Mouse (Mus musculus) forebrain, embryonic 14.5 days (tissue): Measurements from ENCODE around the gene Cdrt4. TPM values are rescaled to one million over a fixed set of nuclear protein-coding genes. Genes with fewer than 3 reads are reported as not detected.

Experiments
- ATAC-seq: fragments of 200-750 bp; cut with Nextera tagmentation; 2 replicates; pipeline ENCODE4 v1.8.0; 2017; ENCODE audit warnings: mild to moderate bottlenecking, moderate library complexity
- DNase-seq: peaks from one replicate; pipeline ENCODE4 v3.0.0-alpha.2; 2015; ENCODE audit warnings: low spot score
- H3K27ac ChIP-seq: fragments of 300-500 bp; sonication (generic); 2 replicates; pipeline ENCODE4 v1.5.1; 2014; ENCODE audit warnings: low read depth, mild to moderate bottlenecking, control low read depth, low read length, moderate library complexity
- H3K27me3 ChIP-seq: fragments of 300-500 bp; sonication (generic); replicated peaks from 2 replicates; pipeline ENCODE4 v1.6.1; 2014; ENCODE audit warnings: low read length, control low read depth, mixed read lengths; ENCODE audit not compliant: control insufficient read depth, insufficient read depth
- H3K36me3 ChIP-seq: fragments of 300-500 bp; sonication (generic); 2 replicates; pipeline ENCODE4 v1.6.1; 2014; ENCODE audit warnings: low read length, control low read depth; ENCODE audit not compliant: control insufficient read depth, insufficient read depth
- H3K4me1 ChIP-seq: fragments of 300-500 bp; sonication (generic); 2 replicates; pipeline ENCODE4 v1.6.1; 2014; ENCODE audit warnings: antibody characterized with exemption, low read length, control low read depth; ENCODE audit not compliant: control insufficient read depth, insufficient read depth
- H3K4me2 ChIP-seq: fragments of 300-500 bp; sonication (generic); 2 replicates; pipeline ENCODE4 v1.6.1; 2014; ENCODE audit warnings: mild to moderate bottlenecking, control low read depth, low read length
- H3K4me3 ChIP-seq: fragments of 300-500 bp; sonication (generic); 2 replicates; pipeline ENCODE4 v1.5.1; 2014; ENCODE audit warnings: low read depth, low read length, control low read depth
- H3K9ac ChIP-seq: fragments of 300-500 bp; sonication (generic); 2 replicates; pipeline ENCODE4 v1.6.1; 2014; ENCODE audit warnings: mild to moderate bottlenecking, low read length, control low read depth, moderate library complexity
- H3K9me3 ChIP-seq: fragments of 300-500 bp; sonication (generic); replicated peaks from 2 replicates; pipeline ENCODE4 v1.6.1; 2016; ENCODE audit warnings: low read length, control low read depth, mixed read lengths; ENCODE audit not compliant: control insufficient read depth
- WGBS: fragments of 180-500 bp; shearing (Covaris S2); extraction: QIAGEN DNeasy Blood & Tissue Kit; methylation state at CpG from one replicate; pipeline ENCODE4 v1.1.7; 2014; 5-methylcytosine and 5-hydroxymethylcytosine counted together
- polyA plus RNA-seq: library from polyadenylated mRNA; unstranded; fragments of >200 nt; fragmentation: Nextera tagmentation; extraction: Ambion mirVana; gene quantifications from 2 replicates; pipeline ENCODE4 v1.2.1, GENCODE M21; 2014

Cdrt4 gene
- polyA plus RNA-seq, 1 experiment from 2014 or later = not detected

DNA sequence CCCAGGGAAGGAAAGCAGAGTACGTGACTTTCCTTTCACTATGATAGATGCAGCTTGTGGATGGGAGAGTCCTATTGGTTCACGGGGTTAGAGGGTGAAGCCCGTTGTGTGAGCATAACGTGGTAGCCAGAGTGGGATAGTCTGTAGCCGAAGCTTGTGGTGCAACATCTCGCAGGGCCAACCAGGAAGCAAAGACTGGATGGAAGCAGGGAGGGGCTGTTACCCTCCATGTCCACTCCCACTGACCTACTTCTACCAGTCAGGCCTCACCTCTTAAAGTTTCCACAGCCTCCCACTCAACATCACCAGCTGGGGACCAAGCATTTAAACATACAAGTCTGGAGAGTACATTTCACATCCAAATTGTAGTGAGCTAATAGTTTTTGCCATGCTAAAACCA lies 78.7 kb downstream of the Cdrt4 start:
- 93% methylated on average over 6 of the region's 6 CpGs for WGBS
- H3K36me3 ChIP-seq = no peaks in the 10 kb centered on the region
- H3K27me3 ChIP-seq = no peaks in the 10 kb centered on the region
- DNase-seq = no peak
- no peak for ATAC-seq
- H3K9ac ChIP-seq = no peak overlapping the region
- no peak overlapping the region for H3K27ac ChIP-seq
- H3K4me1 ChIP-seq = no peaks in the 10 kb centered on the region
- H3K4me3 ChIP-seq = no peak overlapping the region
- H3K9me3 ChIP-seq = 0 out of 2 replicates have a peak, but pooled peaks cover 4% of the 10 kb centered on the region
- H3K4me2 ChIP-seq = no peak overlapping the region

DNA sequence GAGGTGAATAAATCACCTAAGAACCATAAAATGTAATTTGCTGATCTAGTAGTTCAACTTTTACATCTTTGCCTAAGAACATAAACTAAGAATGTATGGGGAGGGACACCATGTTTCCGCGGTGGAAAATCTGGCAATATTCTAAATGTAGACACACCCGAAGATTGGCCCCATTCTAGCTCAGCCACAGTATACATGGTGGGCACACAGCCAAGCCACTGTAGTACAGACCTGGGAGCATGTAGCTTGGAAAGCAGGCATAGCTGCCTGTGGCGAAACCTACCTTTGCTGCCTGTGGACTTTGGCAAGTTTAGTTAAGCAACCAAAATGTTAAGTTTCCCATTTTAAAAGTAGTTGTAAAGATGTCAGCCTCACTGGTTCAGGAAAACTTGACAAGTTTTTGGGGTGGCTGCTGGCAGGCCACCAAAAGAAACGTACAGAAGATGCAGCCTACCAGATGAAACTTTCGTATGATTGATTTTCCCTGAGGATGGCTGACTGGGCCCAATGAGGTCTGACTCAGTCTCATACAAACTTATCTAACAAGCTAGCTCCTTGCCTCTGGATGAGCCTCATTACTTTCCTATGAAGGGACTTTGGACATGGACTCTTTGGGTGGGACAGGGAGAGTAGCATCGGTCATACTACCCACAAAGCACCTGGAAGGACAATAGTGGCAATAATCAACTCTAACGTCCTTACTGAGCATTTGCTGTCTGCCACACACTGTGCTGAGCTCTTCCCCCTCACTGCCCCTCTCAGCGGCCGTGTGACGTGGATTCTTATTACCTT lies 84.6 kb downstream of the Cdrt4 start:
- 79% methylated on average over 11 of the region's 11 CpGs for WGBS
- H3K4me3 ChIP-seq = no peak overlapping the region
- no peak overlapping the region for H3K9ac ChIP-seq
- DNase-seq (no peak), ATAC-seq (no peak)
- no peak overlapping the region for H3K27ac ChIP-seq
- H3K9me3 ChIP-seq = 0 out of 2 replicates have a peak, but pooled peaks cover 4% of the 10 kb centered on the region
- no peaks in the 10 kb centered on the region for H3K27me3 ChIP-seq
- 0 out of 2 replicates have a peak, but pooled peaks cover 2% of the 10 kb centered on the region for H3K4me1 ChIP-seq
- H3K4me2 ChIP-seq = no peak overlapping the region
- no peaks in the 10 kb centered on the region for H3K36me3 ChIP-seq

DNA sequence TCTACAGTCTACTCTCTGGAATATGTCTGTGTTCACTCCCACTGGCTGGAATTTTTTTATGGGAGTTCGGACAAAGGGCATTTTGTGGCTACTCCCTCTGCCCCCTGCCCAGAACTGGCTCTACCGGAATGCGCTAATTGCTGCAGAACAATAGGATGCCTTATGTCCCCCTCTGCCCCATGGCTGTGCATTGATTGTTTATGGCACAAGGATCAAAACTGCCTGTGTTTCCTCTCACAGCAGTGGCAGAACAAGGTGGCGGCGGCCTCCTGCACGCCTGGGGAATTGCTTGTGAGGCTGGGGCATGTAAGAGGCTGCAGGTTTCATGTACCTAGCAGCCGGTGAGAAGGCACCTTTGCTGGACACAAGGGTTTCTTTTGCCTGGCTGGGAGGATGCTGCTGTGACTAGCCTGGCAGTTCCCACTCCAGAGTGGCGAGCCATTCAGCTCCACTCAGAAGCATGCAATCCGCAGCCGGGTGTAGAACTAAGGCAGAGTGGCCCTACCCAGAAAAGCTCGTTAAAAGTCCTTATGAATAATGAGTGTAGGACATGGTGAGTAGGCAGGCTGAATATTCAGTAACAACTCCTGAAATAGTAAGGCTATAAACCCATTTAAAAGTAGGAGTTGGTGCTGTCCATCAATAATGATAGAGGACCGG lies 89.1 kb downstream of the Cdrt4 start:
- no peaks in the 10 kb centered on the region for H3K27me3 ChIP-seq
- ATAC-seq (no peak), DNase-seq (no peak)
- H3K27ac ChIP-seq = no peak overlapping the region
- WGBS = 25% methylated on average over 12 of the region's 12 CpGs
- H3K4me1 ChIP-seq = 0 out of 2 replicates have a peak, but pooled peaks cover 2% of the 10 kb centered on the region
- no peak overlapping the region for H3K4me3 ChIP-seq
- H3K9ac ChIP-seq = no peak overlapping the region
- H3K9me3 ChIP-seq = no peaks in the 10 kb centered on the region
- H3K36me3 ChIP-seq = no peaks in the 10 kb centered on the region
- no peak overlapping the region for H3K4me2 ChIP-seq

Other genes with a start within 250 kb of the Cdrt4 start
- gene Zfp287, start 219.3 kb upstream of the Cdrt4 start, polyA plus RNA-seq = 15.3 and 20.8 TPM in 2 replicates
- not detected in 2 replicates for gene Gm10428, start 198.1 kb upstream of the Cdrt4 start, polyA plus RNA-seq
- 33.6 and 37.5 TPM in 2 replicates for gene Zfp286, start 161.7 kb upstream of the Cdrt4 start, polyA plus RNA-seq
- gene Trim16, start 131.0 kb upstream of the Cdrt4 start, polyA plus RNA-seq = 2.7 and 4.1 TPM in 2 replicates
- gene Fbxw10, start 104.1 kb upstream of the Cdrt4 start, polyA plus RNA-seq = 0.20 and 0.21 TPM in 2 replicates
- 55.7 and 61.1 TPM in 2 replicates for gene Tvp23b, start 71.7 kb upstream of the Cdrt4 start, polyA plus RNA-seq
- not detected in 2 replicates for gene Tekt3, start 110.5 kb downstream of the Cdrt4 start, polyA plus RNA-seq
- 26.8 and 34.9 TPM in 2 replicates for gene Pmp22, start 177.8 kb downstream of the Cdrt4 start, polyA plus RNA-seq